Mouse (Mus musculus) hindbrain, embryonic 10.5 days (tissue): ENCODE measurements around the gene Tsr1. TPM values are rescaled to one million over a fixed set of nuclear protein-coding genes. Genes with fewer than 3 reads are reported as not detected.

Experiments used
- DNase-seq: peaks from one replicate; pipeline ENCODE4 v3.0.0-alpha.2; 2017; ENCODE audit warnings: low spot score
- H3K27ac ChIP-seq: fragments of 300-500 bp; sonication (generic); 2 replicates; pipeline ENCODE4 v1.5.1; 2016; ENCODE audit warnings: mild to moderate bottlenecking, moderate library complexity
- H3K27me3 ChIP-seq: fragments of 300-500 bp; sonication (generic); 2 replicates; pipeline ENCODE4 v1.6.1; 2016; ENCODE audit warnings: mild to moderate bottlenecking; ENCODE audit not compliant: poor library complexity, insufficient read depth, severe bottlenecking
- H3K36me3 ChIP-seq: fragments of 300-500 bp; sonication (generic); 2 replicates; pipeline ENCODE4 v1.6.1; 2016; ENCODE audit warnings: mild to moderate bottlenecking, moderate library complexity
- H3K4me1 ChIP-seq: fragments of 300-500 bp; sonication (generic); replicated peaks from 2 replicates; pipeline ENCODE4 v1.6.1; 2016; ENCODE audit warnings: mild to moderate bottlenecking
- H3K4me3 ChIP-seq: fragments of 300-500 bp; sonication (generic); 2 replicates; pipeline ENCODE4 v1.5.1; 2016; ENCODE audit warnings: mild to moderate bottlenecking, moderate library complexity
- H3K9me3 ChIP-seq: fragments of 300-500 bp; sonication (generic); 2 replicates; pipeline ENCODE4 v1.6.1; 2016; ENCODE audit warnings: mild to moderate bottlenecking, moderate library complexity
- WGBS: fragments of 180-500 bp; shearing (Covaris S2); methylation state at CpG from one replicate; pipeline ENCODE4 v1.1.7; 2016; 5-methylcytosine and 5-hydroxymethylcytosine counted together
- polyA plus RNA-seq: library from polyadenylated mRNA; unstranded; fragments of >200 nt; fragmentation: Nextera tagmentation; extraction: Ambion mirVana; gene quantifications from 2 replicates; pipeline ENCODE4 v1.2.1, GENCODE M21; 2016

The Tsr1 gene
- polyA plus RNA-seq, 1 experiment from 2014 or later: 35.9 TPM

DNA sequence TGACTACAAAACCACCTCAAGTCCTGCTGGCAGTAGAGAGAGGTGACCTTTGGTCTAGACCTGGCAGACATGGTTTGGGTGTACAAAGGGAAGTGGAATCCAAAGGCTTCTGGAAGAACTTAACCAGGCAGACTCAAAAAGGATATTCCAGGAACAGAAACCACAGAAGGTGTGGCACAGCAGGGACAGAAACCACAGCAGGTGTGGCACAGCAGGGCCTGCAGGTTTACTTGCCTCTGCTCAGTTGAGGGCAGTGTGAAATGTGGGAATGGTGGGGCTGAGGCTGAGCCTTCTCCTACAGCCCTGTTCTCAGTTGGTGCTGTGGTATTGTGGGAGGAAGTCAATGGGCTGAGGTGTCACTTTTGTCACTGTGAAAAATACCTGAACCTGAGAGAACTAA, 57.0 kb downstream of the Tsr1 start:
- DNase-seq: no peak
- Histone ChIP-seq H3K36me3 (peaks cover 60% of the 10 kb centered on the region), H3K9me3 (no peaks in the 10 kb centered on the region), H3K27ac (no peak overlapping the region), H3K27me3 (no peaks in the 10 kb centered on the region), H3K4me3 (no peak overlapping the region), H3K4me1 (no peaks in the 10 kb centered on the region)

DNA sequence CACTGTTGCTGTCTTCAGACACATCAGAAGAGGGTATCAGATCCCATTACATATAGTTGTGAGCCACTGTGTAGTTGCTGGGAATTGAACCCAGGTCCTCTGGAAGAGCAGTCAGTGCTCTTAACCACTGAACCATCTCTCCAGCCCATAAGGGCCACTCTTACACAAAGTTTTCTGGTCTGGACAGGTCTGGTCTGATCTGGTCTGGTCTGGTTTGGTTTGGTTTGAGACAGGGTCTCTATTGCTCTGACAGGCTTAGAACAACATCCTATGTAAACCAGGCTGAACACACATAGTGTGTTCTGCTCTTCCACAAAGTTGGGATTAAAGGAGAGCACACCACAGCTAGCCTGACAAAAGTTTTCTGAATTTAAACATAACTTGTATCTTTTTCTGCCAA, 58.1 kb downstream of the Tsr1 start:
- no peak for DNase-seq
- no peak overlapping the region for H3K4me3 ChIP-seq
- no peaks in the 10 kb centered on the region for H3K9me3 ChIP-seq
- H3K36me3 ChIP-seq: peaks cover 51% of the 10 kb centered on the region
- H3K27me3 ChIP-seq: no peaks in the 10 kb centered on the region
- no peaks in the 10 kb centered on the region for H3K4me1 ChIP-seq
- no peak overlapping the region for H3K27ac ChIP-seq

- no peak overlapping the region for H3K4me3 ChIP-seq
- H3K27me3 ChIP-seq: no peaks in the 10 kb centered on the region
- no peak overlapping the region for H3K27ac ChIP-seq
- 89% methylated on average over 2 of the region's 2 CpGs for WGBS
- no peaks in the 10 kb centered on the region for H3K9me3 ChIP-seq
- peaks cover 37% of the 10 kb centered on the region for H3K36me3 ChIP-seq
- no peak for DNase-seq
- no peaks in the 10 kb centered on the region for H3K4me1 ChIP-seq
Observed at GRCm38 (mm10) chr11:74957600-74957999, 59.7 kb downstream of the Tsr1 start.

Other genes starting within 250 kb of the Tsr1 start
- gene Cluh, start 248.6 kb upstream of the Tsr1 start, polyA plus RNA-seq: 24.7 and 26.4 TPM in 2 replicates
- gene Pafah1b1, start 173.4 kb upstream of the Tsr1 start, polyA plus RNA-seq: 49.5 and 54.0 TPM in 2 replicates
- gene Mettl16, start 127.2 kb upstream of the Tsr1 start, polyA plus RNA-seq: 47.5 and 70.2 TPM in 2 replicates
- 5.4 and 7.4 TPM in 2 replicates for gene Mnt, start 67.2 kb upstream of the Tsr1 start, polyA plus RNA-seq
- gene Sgsm2, start 1.0 kb upstream of the Tsr1 start, polyA plus RNA-seq: 7.8 and 10.7 TPM in 2 replicates
- gene Smg6, start 27.8 kb downstream of the Tsr1 start, polyA plus RNA-seq: 18.7 and 19.2 TPM in 2 replicates
- gene Srr, start 27.9 kb downstream of the Tsr1 start, polyA plus RNA-seq: 17.6 and 24.4 TPM in 2 replicates